Mouse (Mus musculus) myocyte (in vitro differentiated cells): ENCODE results near the gene Dis3l2.

Experiments used
- MAX ChIP-seq: IDR thresholded peaks from one replicate; pipeline ENCODE4 v1.6.1; 2011; ENCODE audit warnings: low read depth, mild to moderate bottlenecking, control low read depth
- MYOD1 ChIP-seq, 3 experiments: IDR thresholded peaks; one replicate each; pipeline ENCODE4 v1.6.1; 2011; ENCODE audit warnings: control low read depth in 2 of 3, low read depth in 2 of 3, mild to moderate bottlenecking in 2 of 3, moderate library complexity in 1 of 3; ENCODE audit not compliant: insufficient read length in 2 of 3, control insufficient read depth in 1 of 3
- MYOG ChIP-seq, 3 experiments: IDR thresholded peaks; one replicate each; pipeline ENCODE4 v1.6.1; 2011; ENCODE audit warnings: control low read depth in 2 of 3, low read depth in 2 of 3, mild to moderate bottlenecking in 2 of 3; ENCODE audit not compliant: insufficient read length in 2 of 3, control insufficient read depth in 1 of 3, insufficient read depth in 1 of 3
- POLR2A ChIP-seq: IDR thresholded peaks from one replicate; pipeline ENCODE4 v1.6.1; 2011; ENCODE audit warnings: low read depth, mild to moderate bottlenecking, control low read depth, moderate library complexity; ENCODE audit not compliant: insufficient read length
- SRF ChIP-seq: IDR thresholded peaks from one replicate; pipeline ENCODE4 v1.6.1; 2011; ENCODE audit warnings: low read depth; ENCODE audit not compliant: control insufficient read depth, insufficient read length
- TCF12 ChIP-seq: IDR thresholded peaks from one replicate; pipeline ENCODE4 v1.6.1; 2011; ENCODE audit warnings: mild to moderate bottlenecking, control low read depth; ENCODE audit not compliant: poor library complexity, insufficient read depth, severe bottlenecking
- USF1 ChIP-seq: IDR thresholded peaks from one replicate; pipeline ENCODE4 v1.6.1; 2011; ENCODE audit warnings: low read depth, mild to moderate bottlenecking, control low read depth, moderate library complexity

DNA sequence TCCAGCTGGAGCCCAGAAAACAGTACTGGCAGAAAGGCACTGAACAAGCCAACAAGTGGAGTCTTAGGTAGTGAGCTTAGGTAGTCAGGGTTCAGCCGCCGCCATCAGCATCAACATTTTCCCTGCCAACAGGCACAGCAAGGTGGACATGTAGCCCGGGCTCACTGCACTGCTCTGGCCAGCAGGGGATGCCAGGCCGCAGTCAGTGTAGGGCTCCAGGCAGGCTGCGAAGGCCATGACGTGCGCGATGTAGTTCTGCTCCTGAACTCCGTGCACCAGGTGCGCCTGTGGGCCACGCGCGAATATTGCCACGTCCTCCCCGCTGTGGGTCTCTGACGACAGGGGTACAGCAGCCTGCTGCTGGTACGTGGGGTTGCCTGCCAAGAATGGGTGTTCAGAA lies 383.4 kb downstream of the Dis3l2 start:
- TF ChIP-seq MYOD1 (IDR thresholded peaks at IDR 0.05; ENCODE audit: control insufficient read depth in 1 of 3, insufficient read length in 2 of 3, low read depth in 2 of 3): no peak
- TF ChIP-seq MYOG (IDR thresholded peaks at IDR 0.05; ENCODE audit: control insufficient read depth in 1 of 3, insufficient read depth in 1 of 3, insufficient read length in 2 of 3, low read depth in 2 of 3): no peak
- no peak for TF ChIP-seq USF1
- TF ChIP-seq SRF: no peak
- no peak for TF ChIP-seq TCF12
- no peak for TF ChIP-seq POLR2A
- TF ChIP-seq MAX: no peak
